Mouse (Mus musculus): ENCODE results near the gene Ada. TPM values are rescaled to one million over a fixed set of nuclear protein-coding genes. Genes with fewer than 3 reads are reported as not detected.

Ada gene
- polyA plus RNA-seq, 1 experiment: 8.4 TPM

DNA sequence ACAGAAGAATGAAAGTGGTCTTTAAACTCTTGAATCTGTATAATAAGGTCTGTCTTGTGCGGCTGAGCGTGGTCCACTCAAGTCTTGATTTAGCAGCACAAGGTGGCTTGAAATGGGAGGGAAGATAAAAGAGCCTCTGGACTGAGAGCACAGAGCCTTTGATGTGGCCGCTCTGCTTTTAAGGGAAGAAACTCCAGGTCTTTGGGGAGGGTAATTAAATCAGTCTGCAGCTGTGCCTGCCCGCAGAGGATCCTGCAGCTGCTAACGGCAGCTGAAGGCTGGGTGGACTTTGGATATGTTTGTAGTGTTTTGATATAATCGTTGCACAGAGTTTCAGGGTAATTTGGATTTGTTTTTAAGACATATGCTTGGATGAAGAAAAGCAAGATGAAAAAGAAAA is 33.2 kb downstream of the Ada start:
- H3K4me1 ChIP-seq (ENCODE audit: control insufficient read depth, insufficient read depth, low read length): no peaks in the 10 kb centered on the region
- no peaks in the 10 kb centered on the region for H3K27me3 ChIP-seq (ENCODE audit: control insufficient read depth, insufficient read depth, low read length, poor library complexity, severe bottlenecking)
- no peak overlapping the region for H3K9ac ChIP-seq (ENCODE audit: low read depth, poor library complexity, severe bottlenecking)
- H3K4me3 ChIP-seq (ENCODE audit: low read depth, low read length): no peak overlapping the region
- H3K27ac ChIP-seq (ENCODE audit: insufficient read depth, low read length): no peak overlapping the region
- no peak for TF ChIP-seq CTCF (IDR thresholded peaks at IDR 0.05; ENCODE audit: low read depth, low read length)
- TF ChIP-seq EP300 (IDR thresholded peaks at IDR 0.05; ENCODE audit: insufficient read depth, low read depth, low read length): no peak
- TF ChIP-seq POLR2A (IDR thresholded peaks at IDR 0.05; ENCODE audit: insufficient read depth, low read length): no peak
- no peaks in the 10 kb centered on the region for H3K9me3 ChIP-seq (replicated peaks; ENCODE audit: control insufficient read depth, insufficient read depth, low read length, poor library complexity, severe bottlenecking)
- H3K36me3 ChIP-seq (ENCODE audit: control insufficient read depth, insufficient read depth, low read length, poor library complexity, severe bottlenecking): no peaks in the 10 kb centered on the region

DNA sequence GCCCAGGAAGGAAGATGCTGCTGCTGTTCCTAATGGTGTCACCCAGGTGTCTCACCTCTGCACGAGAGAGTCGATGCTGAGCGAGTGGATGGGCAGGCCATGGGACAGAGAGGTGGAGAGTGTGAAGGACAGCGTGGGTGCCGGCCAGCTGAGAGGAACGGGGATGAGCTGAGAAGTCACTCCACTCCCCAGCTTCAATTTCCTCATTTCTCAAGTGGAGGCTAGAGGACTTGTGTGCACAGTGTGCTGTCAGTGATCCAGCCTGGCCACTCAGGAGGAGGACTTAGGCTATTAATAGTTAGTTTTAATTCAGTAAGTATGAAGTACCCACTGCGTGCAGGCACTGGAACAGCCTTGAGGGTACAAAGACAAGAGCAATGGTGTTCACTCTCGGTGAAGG is 33.6 kb downstream of the Ada start:
- H3K27ac ChIP-seq (ENCODE audit: insufficient read depth, low read length): no peak overlapping the region
- no peak overlapping the region for H3K4me3 ChIP-seq (ENCODE audit: low read depth, low read length)
- H3K9ac ChIP-seq (ENCODE audit: low read depth, poor library complexity, severe bottlenecking): no peak overlapping the region
- TF ChIP-seq EP300 (IDR thresholded peaks at IDR 0.05; ENCODE audit: insufficient read depth, low read depth, low read length): no peak
- TF ChIP-seq CTCF (IDR thresholded peaks at IDR 0.05; ENCODE audit: low read depth, low read length): no peak
- TF ChIP-seq POLR2A (IDR thresholded peaks at IDR 0.05; ENCODE audit: insufficient read depth, low read length): no peak
- H3K27me3 ChIP-seq (ENCODE audit: control insufficient read depth, insufficient read depth, low read length, poor library complexity, severe bottlenecking): no peaks in the 10 kb centered on the region
- H3K9me3 ChIP-seq (replicated peaks; ENCODE audit: control insufficient read depth, insufficient read depth, low read length, poor library complexity, severe bottlenecking): no peaks in the 10 kb centered on the region
- no peaks in the 10 kb centered on the region for H3K4me1 ChIP-seq (ENCODE audit: control insufficient read depth, insufficient read depth, low read length)
- H3K36me3 ChIP-seq (ENCODE audit: control insufficient read depth, insufficient read depth, low read length, poor library complexity, severe bottlenecking): no peaks in the 10 kb centered on the region

DNA sequence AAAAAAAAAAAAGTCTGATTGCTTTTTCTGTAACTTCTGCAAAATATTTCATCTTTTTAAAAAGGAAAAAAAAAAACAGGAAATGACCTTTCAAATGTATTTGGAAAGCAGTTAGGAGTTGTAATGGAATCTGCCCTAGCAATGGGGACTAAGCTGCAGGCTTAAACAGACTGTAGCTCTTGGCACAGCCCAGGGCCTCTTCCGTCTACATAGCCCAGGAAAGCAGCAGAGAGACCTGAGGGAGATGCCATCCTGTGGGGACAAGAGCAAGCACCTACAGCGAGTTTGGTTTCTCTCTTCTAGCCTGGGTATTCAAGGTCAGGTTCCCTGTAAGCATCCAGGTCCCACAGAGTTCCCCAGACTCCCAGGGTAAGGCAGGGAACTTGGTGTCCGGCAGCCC is 36.7 kb downstream of the Ada start:
- H3K4me1 ChIP-seq (ENCODE audit: control insufficient read depth, insufficient read depth, low read length): no peaks in the 10 kb centered on the region
- TF ChIP-seq CTCF (IDR thresholded peaks at IDR 0.05; ENCODE audit: low read depth, low read length) (no peak), EP300 (IDR thresholded peaks at IDR 0.05; ENCODE audit: insufficient read depth, low read depth, low read length) (no peak)
- no peak overlapping the region for H3K4me3 ChIP-seq (ENCODE audit: low read depth, low read length)
- no peaks in the 10 kb centered on the region for H3K9me3 ChIP-seq (replicated peaks; ENCODE audit: control insufficient read depth, insufficient read depth, low read length, poor library complexity, severe bottlenecking)
- H3K36me3 ChIP-seq (ENCODE audit: control insufficient read depth, insufficient read depth, low read length, poor library complexity, severe bottlenecking): no peaks in the 10 kb centered on the region
- no peaks in the 10 kb centered on the region for H3K27me3 ChIP-seq (ENCODE audit: control insufficient read depth, insufficient read depth, low read length, poor library complexity, severe bottlenecking)
- no peak overlapping the region for H3K9ac ChIP-seq (ENCODE audit: low read depth, poor library complexity, severe bottlenecking)
- no peak overlapping the region for H3K27ac ChIP-seq (ENCODE audit: insufficient read depth, low read length)

DNA sequence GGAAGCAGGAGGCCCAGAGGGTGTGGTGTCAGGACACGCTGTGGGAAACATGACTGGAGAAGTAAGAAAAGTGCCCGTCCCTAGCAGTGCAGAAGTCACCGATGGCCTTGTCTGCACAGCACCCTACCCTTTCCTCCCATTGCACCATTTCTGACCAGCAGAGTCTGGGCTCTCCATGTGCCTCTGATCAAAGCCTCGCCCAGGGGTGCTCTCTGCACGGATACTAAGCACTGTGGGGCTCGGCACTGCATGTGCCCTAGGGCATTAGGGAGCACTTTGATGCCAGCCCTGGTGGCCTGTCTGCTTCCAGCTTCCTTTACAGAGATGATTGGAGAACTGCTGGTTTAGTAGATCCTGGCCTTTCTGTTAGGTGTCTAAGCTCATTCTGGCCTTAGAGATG is 37.2 kb downstream of the Ada start:
- H3K27ac ChIP-seq (ENCODE audit: insufficient read depth, low read length): no peak overlapping the region

DNA sequence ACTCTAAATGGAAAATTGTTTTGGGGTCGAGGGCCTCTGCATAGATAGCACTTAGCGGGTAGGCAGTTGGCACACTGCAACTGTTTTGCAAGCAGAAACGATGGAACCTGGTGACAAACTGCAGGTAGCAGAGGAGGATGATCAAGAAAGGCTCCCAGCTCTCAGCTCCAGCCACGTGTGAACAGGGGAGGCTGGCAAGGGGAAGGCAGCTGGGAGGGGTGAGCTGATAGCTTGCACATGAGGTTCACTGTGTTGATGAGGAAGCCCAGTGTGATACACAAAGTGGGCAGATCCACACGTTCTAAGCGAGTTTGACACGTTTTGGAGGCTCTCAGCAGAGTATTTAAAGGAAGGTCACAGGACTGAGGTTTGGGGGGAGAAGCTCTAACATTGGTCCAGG is 37.6 kb downstream of the Ada start:
- no peak overlapping the region for H3K27ac ChIP-seq (ENCODE audit: insufficient read depth, low read length)
- TF ChIP-seq POLR2A (IDR thresholded peaks at IDR 0.05; ENCODE audit: insufficient read depth, low read length) (no peak), CTCF (IDR thresholded peaks at IDR 0.05; ENCODE audit: low read depth, low read length) (no peak), EP300 (IDR thresholded peaks at IDR 0.05; ENCODE audit: insufficient read depth, low read depth, low read length) (no peak)
- no peaks in the 10 kb centered on the region for H3K4me1 ChIP-seq (ENCODE audit: control insufficient read depth, insufficient read depth, low read length)
- H3K27me3 ChIP-seq (ENCODE audit: control insufficient read depth, insufficient read depth, low read length, poor library complexity, severe bottlenecking): no peaks in the 10 kb centered on the region
- no peak overlapping the region for H3K4me3 ChIP-seq (ENCODE audit: low read depth, low read length)
- H3K36me3 ChIP-seq (ENCODE audit: control insufficient read depth, insufficient read depth, low read length, poor library complexity, severe bottlenecking): no peaks in the 10 kb centered on the region
- no peaks in the 10 kb centered on the region for H3K9me3 ChIP-seq (replicated peaks; ENCODE audit: control insufficient read depth, insufficient read depth, low read length, poor library complexity, severe bottlenecking)
- H3K9ac ChIP-seq (ENCODE audit: low read depth, poor library complexity, severe bottlenecking): no peak overlapping the region

More for the DNA sequence above, 37.2 kb downstream of the Ada start:
- Histone ChIP-seq H3K9me3 (replicated peaks; ENCODE audit: control insufficient read depth, insufficient read depth, low read length, poor library complexity, severe bottlenecking) (no peaks in the 10 kb centered on the region), H3K9ac (ENCODE audit: low read depth, poor library complexity, severe bottlenecking) (no peak overlapping the region), H3K36me3 (ENCODE audit: control insufficient read depth, insufficient read depth, low read length, poor library complexity, severe bottlenecking) (no peaks in the 10 kb centered on the region), H3K4me1 (ENCODE audit: control insufficient read depth, insufficient read depth, low read length) (no peaks in the 10 kb centered on the region), H3K4me3 (ENCODE audit: low read depth, low read length) (no peak overlapping the region), H3K27me3 (ENCODE audit: control insufficient read depth, insufficient read depth, low read length, poor library complexity, severe bottlenecking) (no peaks in the 10 kb centered on the region)
- no peak for TF ChIP-seq EP300 (IDR thresholded peaks at IDR 0.05; ENCODE audit: insufficient read depth, low read depth, low read length)
- TF ChIP-seq POLR2A (IDR thresholded peaks at IDR 0.05; ENCODE audit: insufficient read depth, low read length): no peak
- no peak for TF ChIP-seq CTCF (IDR thresholded peaks at IDR 0.05; ENCODE audit: low read depth, low read length)

DNA sequence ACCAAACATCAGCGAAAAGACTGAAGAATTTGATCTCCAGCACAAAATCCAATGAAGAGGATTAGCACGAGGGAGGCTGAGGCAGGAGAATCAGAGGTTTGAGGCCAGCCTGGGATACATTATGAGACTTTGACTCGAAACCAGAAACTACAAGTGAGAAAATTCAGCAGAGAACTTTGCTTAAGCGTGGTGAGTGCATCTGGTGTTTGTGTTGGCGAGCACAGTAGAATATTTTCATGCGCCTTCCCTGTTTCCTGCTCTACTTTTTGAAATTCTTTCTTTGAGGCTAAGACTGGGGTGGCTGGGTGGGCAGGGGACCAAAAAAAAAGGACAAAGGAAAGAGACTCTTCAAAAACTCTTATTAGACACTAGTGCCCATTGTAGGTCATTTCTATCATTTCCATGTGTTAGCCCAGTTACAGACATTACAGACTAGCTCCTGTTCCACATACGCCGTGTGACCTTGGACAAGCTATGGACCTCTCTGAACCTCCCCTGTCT is 38.6 kb downstream of the Ada start:
- Histone ChIP-seq H3K36me3 (ENCODE audit: control insufficient read depth, insufficient read depth, low read length, poor library complexity, severe bottlenecking) (no peaks in the 10 kb centered on the region), H3K4me3 (ENCODE audit: low read depth, low read length) (no peak overlapping the region), H3K9me3 (replicated peaks; ENCODE audit: control insufficient read depth, insufficient read depth, low read length, poor library complexity, severe bottlenecking) (no peaks in the 10 kb centered on the region), H3K27me3 (ENCODE audit: control insufficient read depth, insufficient read depth, low read length, poor library complexity, severe bottlenecking) (no peaks in the 10 kb centered on the region), H3K27ac (ENCODE audit: insufficient read depth, low read length) (no peak overlapping the region), H3K9ac (ENCODE audit: low read depth, poor library complexity, severe bottlenecking) (no peak overlapping the region), H3K4me1 (ENCODE audit: control insufficient read depth, insufficient read depth, low read length) (no peaks in the 10 kb centered on the region)
- TF ChIP-seq POLR2A (IDR thresholded peaks at IDR 0.05; ENCODE audit: insufficient read depth, low read length) (no peak), EP300 (IDR thresholded peaks at IDR 0.05; ENCODE audit: insufficient read depth, low read depth, low read length) (no peak), CTCF (IDR thresholded peaks at IDR 0.05; ENCODE audit: low read depth, low read length) (no peak)
